Mouse (Mus musculus): Measurements from ENCODE around the gene Ppp2r5e.

- TF ChIP-seq CTCF (IDR thresholded peaks at IDR 0.05; ENCODE audit: low read depth) (no peak), EP300 (IDR thresholded peaks at IDR 0.05; ENCODE audit: low read depth) (no peak)
These were observed 103.3 kb downstream of the Ppp2r5e start for GRCm38 (mm10) chr12:75492549-75493327.
